Mouse (Mus musculus): ENCODE results near the gene Kcnip2. TPM values are rescaled to one million over a fixed set of nuclear protein-coding genes. Genes with fewer than 3 reads are reported as not detected.
"Not testable (repeated sequence)": the region's sequence is repeated elsewhere in the genome, so short reads cannot be mapped to it uniquely, and the experiment has no call there.

Gene Kcnip2
- total RNA-seq, 4 experiments from 2014 or later, result 0.45 to 2.0 (median 0.61) TPM

GRCm38 (mm10) chr19:45811028-45811674, 4.7 kb downstream of the Kcnip2 start:
- DNase-seq, result no peak

GRCm38 (mm10) chr19:45807732-45808131, 8.1 kb downstream of the Kcnip2 start:
- no peak for DNase-seq

- not testable (repeated sequence) for DNase-seq
Measured at GRCm38 (mm10) chr19:45805817-45806216, 10.0 kb downstream of the Kcnip2 start.

GRCm38 (mm10) chr19:45804593-45805368, 11.1 kb downstream of the Kcnip2 start:
- DNase-seq, result no peak

- DNase-seq, result no peak
Measured at GRCm38 (mm10) chr19:45803408-45803807, 12.5 kb downstream of the Kcnip2 start.

- no peak for DNase-seq
Measured at GRCm38 (mm10) chr19:45802702-45803101, 13.2 kb downstream of the Kcnip2 start.

GRCm38 (mm10) chr19:45796879-45797278, 19.0 kb downstream of the Kcnip2 start:
- DNase-seq, result no peak

- DNase-seq, result no peak
Measured at GRCm38 (mm10) chr19:45796061-45796556, 19.8 kb downstream of the Kcnip2 start.

- DNase-seq, result no peak
Measured at GRCm38 (mm10) chr19:45795406-45795944, 20.4 kb downstream of the Kcnip2 start.

- no peak for DNase-seq
Measured at GRCm38 (mm10) chr19:45794718-45795117, 21.1 kb downstream of the Kcnip2 start.

- DNase-seq, result no peak
Measured at GRCm38 (mm10) chr19:45792404-45792803, 23.5 kb downstream of the Kcnip2 start.

- no peak for DNase-seq
Measured at GRCm38 (mm10) chr19:45789888-45790874, 25.7 kb downstream of the Kcnip2 start.

GRCm38 (mm10) chr19:45789365-45789764, 26.5 kb downstream of the Kcnip2 start:
- DNase-seq, result no peak

GRCm38 (mm10) chr19:45788337-45788736, 27.5 kb downstream of the Kcnip2 start:
- DNase-seq, result no peak

GRCm38 (mm10) chr19:45787450-45787849, 28.4 kb downstream of the Kcnip2 start:
- no peak for DNase-seq

GRCm38 (mm10) chr19:45785470-45785869, 30.4 kb downstream of the Kcnip2 start:
- no peak for DNase-seq

- no peak for DNase-seq
Measured at GRCm38 (mm10) chr19:45783933-45784576, 31.8 kb downstream of the Kcnip2 start.

- DNase-seq, result peak; percentile 98
Measured at GRCm38 (mm10) chr19:45783181-45783932, 32.5 kb downstream of the Kcnip2 start, which contains the start of gene Mgea5. Mgea5 (minus strand) TSS chr19:45783837.

- DNase-seq, result peak; percentile 69
Measured at GRCm38 (mm10) chr19:45782315-45783001, 33.4 kb downstream of the Kcnip2 start.

- no peak for DNase-seq
Measured at GRCm38 (mm10) chr19:45781676-45782075, 34.2 kb downstream of the Kcnip2 start.
